Mouse (Mus musculus) hindbrain, embryonic 14.5 days (tissue): Measurements from ENCODE around the gene Ly6g6c. TPM values are rescaled to one million over a fixed set of nuclear protein-coding genes. Genes with fewer than 3 reads are reported as not detected.

ENCODE experiments used
- ATAC-seq: fragments of 200-750 bp; cut with Nextera tagmentation; 2 replicates; pipeline ENCODE4 v1.8.0; 2017; ENCODE audit warnings: moderate number of reproducible peaks, mild to moderate bottlenecking, moderate TSS enrichment, moderate library complexity; ENCODE audit not compliant: low FRiP score
- DNase-seq: peaks from one replicate; pipeline ENCODE4 v3.0.0-alpha.2; 2015; ENCODE audit warnings: low spot score
- H3K27ac ChIP-seq: fragments of 300-500 bp; sonication (generic); 2 replicates; pipeline ENCODE4 v1.5.1; 2014; ENCODE audit warnings: mild to moderate bottlenecking, moderate library complexity
- H3K27me3 ChIP-seq: fragments of 300-500 bp; sonication (generic); 2 replicates; pipeline ENCODE4 v1.6.1; 2014; ENCODE audit warnings: mild to moderate bottlenecking, low read length, mixed read lengths; ENCODE audit not compliant: control insufficient read depth, insufficient read depth
- H3K36me3 ChIP-seq: fragments of 300-500 bp; sonication (generic); replicated peaks from 2 replicates; pipeline ENCODE4 v1.6.1; 2014; ENCODE audit not compliant: control insufficient read depth, insufficient read depth
- H3K4me1 ChIP-seq: fragments of 300-500 bp; sonication (generic); replicated peaks from 2 replicates; pipeline ENCODE4 v1.6.1; 2014; ENCODE audit warnings: antibody characterized with exemption, low read length, mixed read lengths; ENCODE audit not compliant: control insufficient read depth, insufficient read depth
- H3K4me2 ChIP-seq: fragments of 300-500 bp; sonication (generic); replicated peaks from 2 replicates; pipeline ENCODE4 v1.6.1; 2014; ENCODE audit warnings: mild to moderate bottlenecking, moderate library complexity
- H3K4me3 ChIP-seq: fragments of 300-500 bp; sonication (generic); replicated peaks from 2 replicates; pipeline ENCODE4 v1.5.1; 2014; ENCODE audit warnings: mild to moderate bottlenecking, low read length
- H3K9ac ChIP-seq: fragments of 300-500 bp; sonication (generic); 2 replicates; pipeline ENCODE4 v1.6.1; 2014
- H3K9me3 ChIP-seq: fragments of 300-500 bp; sonication (generic); 2 replicates; pipeline ENCODE4 v1.6.1; 2016; ENCODE audit warnings: low read length; ENCODE audit not compliant: control insufficient read depth
- WGBS: fragments of 180-500 bp; shearing (Covaris S2); extraction: QIAGEN DNeasy Blood & Tissue Kit; methylation state at CpG from one replicate; pipeline ENCODE4 v1.1.7; 2014; 5-methylcytosine and 5-hydroxymethylcytosine counted together
- polyA plus RNA-seq: library from polyadenylated mRNA; unstranded; fragments of >200 nt; fragmentation: Nextera tagmentation; extraction: Ambion mirVana; gene quantifications from 2 replicates; pipeline ENCODE4 v1.2.1, GENCODE M21; 2014

Ly6g6c gene
- polyA plus RNA-seq, 1 experiment from 2014 or later, result not detected

GRCm38 (mm10) chr17:35060737-35061297, 4.4 kb upstream of the Ly6g6c start:
- H3K27ac ChIP-seq, result no peak overlapping the region
- DNase-seq (no peak), ATAC-seq (no peak)
- peak overlapping the region; percentile 66 for H3K4me2 ChIP-seq
- peaks cover 18% of the 10 kb centered on the region for H3K4me1 ChIP-seq
- WGBS, result 58% methylated on average over 22 of the region's 22 CpGs
- peak overlapping the region; percentile 85 for H3K4me3 ChIP-seq
- no peaks in the 10 kb centered on the region for H3K9me3 ChIP-seq
- peaks cover 35% of the 10 kb centered on the region for H3K36me3 ChIP-seq
- H3K27me3 ChIP-seq, result peaks cover 21% of the 10 kb centered on the region
- peak overlapping the region; percentile 88 for H3K9ac ChIP-seq

- 84% methylated on average over 8 of the region's 8 CpGs for WGBS
- Histone ChIP-seq H3K4me3 (no peak overlapping the region), H3K4me1 (peaks cover 18% of the 10 kb centered on the region), H3K36me3 (peaks cover 30% of the 10 kb centered on the region), H3K4me2 (no peak overlapping the region), H3K27ac (no peak overlapping the region), H3K9ac (no peak overlapping the region), H3K27me3 (peaks cover 25% of the 10 kb centered on the region), H3K9me3 (no peaks in the 10 kb centered on the region)
- no peak for DNase-seq
- ATAC-seq, result no peak
Observed at GRCm38 (mm10) chr17:35061299-35061698, 3.9 kb upstream of the Ly6g6c start.

- Histone ChIP-seq H3K4me2 (no peak overlapping the region), H3K9me3 (no peaks in the 10 kb centered on the region), H3K27me3 (peaks cover 35% of the 10 kb centered on the region), H3K27ac (no peak overlapping the region), H3K9ac (no peak overlapping the region), H3K4me1 (peaks cover 18% of the 10 kb centered on the region), H3K4me3 (no peak overlapping the region), H3K36me3 (peaks cover 30% of the 10 kb centered on the region)
- WGBS, result 89% methylated on average over 3 of the region's 3 CpGs
- ATAC-seq, result no peak
- DNase-seq, result no peak
Observed at GRCm38 (mm10) chr17:35063466-35063865, 1.7 kb upstream of the Ly6g6c start.

- 46% methylated on average over 10 of the region's 10 CpGs for WGBS
- H3K9me3 ChIP-seq, result no peaks in the 10 kb centered on the region
- H3K9ac ChIP-seq, result no peak overlapping the region
- no peak overlapping the region for H3K27ac ChIP-seq
- peak overlapping the region; percentile 45 for H3K4me2 ChIP-seq
- peaks cover 30% of the 10 kb centered on the region for H3K36me3 ChIP-seq
- no peak for ATAC-seq
- H3K4me1 ChIP-seq, result peaks cover 18% of the 10 kb centered on the region
- no peak for DNase-seq
- no peak overlapping the region for H3K4me3 ChIP-seq
- H3K27me3 ChIP-seq, result peaks cover 35% of the 10 kb centered on the region
Observed at GRCm38 (mm10) chr17:35064378-35064877, 760 bp upstream of the Ly6g6c start.

GRCm38 (mm10) chr17:35066084-35066483, 896 bp downstream of the Ly6g6c start, which contains the start of gene Mpig6b:
Mpig6b (minus strand) TSS chr17:35066184.
- Histone ChIP-seq H3K4me2 (peak within 1 kb of the TSS; percentile 45), H3K27me3 (peaks cover 35% of the 10 kb centered on the region), H3K4me3 (peak within 1 kb of the TSS; percentile 20), H3K9me3 (no peaks in the 10 kb centered on the region), H3K36me3 (peaks cover 24% of the 10 kb centered on the region), H3K27ac (no peak within 1 kb of the TSS), H3K4me1 (peaks cover 5% of the 10 kb centered on the region), H3K9ac (peak within 1 kb of the TSS; percentile 26; the same call in 1 of the 2 replicates)
- 46% methylated on average over 10 of the region's 10 CpGs for WGBS
- ATAC-seq (no peak), DNase-seq (no peak)

GRCm38 (mm10) chr17:35068213-35068914, 3.2 kb downstream of the Ly6g6c start:
- Histone ChIP-seq H3K4me3 (no peak overlapping the region), H3K9me3 (no peaks in the 10 kb centered on the region), H3K27me3 (peaks cover 35% of the 10 kb centered on the region), H3K36me3 (peaks cover 3% of the 10 kb centered on the region; the same call in 1 of the 2 replicates), H3K4me2 (no peak overlapping the region), H3K27ac (no peak overlapping the region), H3K4me1 (peaks cover 5% of the 10 kb centered on the region), H3K9ac (no peak overlapping the region)
- ATAC-seq, result no peak
- no peak for DNase-seq
- WGBS, result 87% methylated on average over 17 of the region's 17 CpGs

- Histone ChIP-seq H3K4me2 (no peak overlapping the region), H3K4me1 (no peaks in the 10 kb centered on the region), H3K36me3 (no peaks in the 10 kb centered on the region), H3K27me3 (peaks cover 15% of the 10 kb centered on the region), H3K9ac (no peak overlapping the region), H3K9me3 (no peaks in the 10 kb centered on the region), H3K27ac (no peak overlapping the region), H3K4me3 (no peak overlapping the region)
- DNase-seq, result no peak
- WGBS, result 70% methylated on average over 6 of the region's 6 CpGs
- no peak for ATAC-seq
Observed at GRCm38 (mm10) chr17:35070556-35071229, 5.5 kb downstream of the Ly6g6c start.

- Histone ChIP-seq H3K9ac (no peak overlapping the region), H3K4me3 (no peak overlapping the region), H3K27me3 (peaks cover 8% of the 10 kb centered on the region), H3K4me1 (no peaks in the 10 kb centered on the region), H3K36me3 (no peaks in the 10 kb centered on the region), H3K9me3 (no peaks in the 10 kb centered on the region), H3K4me2 (no peak overlapping the region), H3K27ac (no peak overlapping the region)
- no peak for DNase-seq
- no peak for ATAC-seq
- WGBS, result 85% methylated on average over 9 of the region's 9 CpGs
Observed at GRCm38 (mm10) chr17:35071454-35071853, 6.3 kb downstream of the Ly6g6c start.

- no peak overlapping the region for H3K4me2 ChIP-seq
- DNase-seq (no peak), ATAC-seq (no peak)
- H3K4me1 ChIP-seq, result 0 out of 2 replicates have a peak, but pooled peaks cover 5% of the 10 kb centered on the region
- H3K9me3 ChIP-seq, result no peaks in the 10 kb centered on the region
- WGBS, result 57% methylated on average over 17 of the region's 17 CpGs
- no peaks in the 10 kb centered on the region for H3K27me3 ChIP-seq
- no peaks in the 10 kb centered on the region for H3K36me3 ChIP-seq
- H3K9ac ChIP-seq, result no peak overlapping the region
- no peak overlapping the region for H3K4me3 ChIP-seq
- H3K27ac ChIP-seq, result no peak overlapping the region
Observed at GRCm38 (mm10) chr17:35074097-35074496, 8.9 kb downstream of the Ly6g6c start.
